ENCODE assay signal across 8 mouse cellular contexts in genomic region chr9:53609968-53610781, GRCm38 (mm10). TPM values are rescaled to one million over a fixed set of nuclear protein-coding genes. Genes with fewer than 3 reads are reported as not detected.
A peak's percentile ranks its signal among the peaks of the same experiment; 100 is the strongest.
DNase-seq lines count a peak whose midpoint lies in the region; ATAC-seq and TF ChIP-seq lines count a peak whose summit lies in the region.

Gene Acat1 (minus strand): TSS chr9:53610382.

- peak within 1 kb of the TSS; percentile 60 for H3K4me3 ChIP-seq in hindbrain, embryonic 13.5 days

- no peaks in the 10 kb centered on the region for H3K27me3 ChIP-seq in Patski
- H3K27me3 ChIP-seq in hindbrain, embryonic 13.5 days = no peaks in the 10 kb centered on the region

- peak within 1 kb of the TSS; percentile 78 for H3K27ac ChIP-seq in hindbrain, embryonic 13.5 days

- WGBS in hindbrain, embryonic 13.5 days = 5% methylated on average over 52 of the region's 52 CpGs

- peak within 1 kb of the TSS; percentile 72 for H3K4me2 ChIP-seq in hindbrain, embryonic 13.5 days

- peak; percentile 98 for ATAC-seq in Patski
- peak; percentile 99 for ATAC-seq in hindbrain, embryonic 13.5 days (ENCODE audit: low FRiP score)

- H3K4me1 ChIP-seq in hindbrain, embryonic 13.5 days (replicated peaks) = peaks cover 19% of the 10 kb centered on the region

- in situ Hi-C loops in Patski (cut with MboI; ENCODE audit: low pct_unique_long_range_greater_than_20kb) = no loop called here

- peaks cover 12% of the 10 kb centered on the region for H3K36me3 ChIP-seq in hindbrain, embryonic 13.5 days

- CTCF ChIA-PET in Patski (lab: Charles Lee) = interaction anchor here (1.4 to 1.5 kb wide), 2 partner anchors 16 to 20 kb away, joined by 3 to 5 read pairs; no protein-coding TSS in a partner anchor

- POLR2A ChIA-PET in Patski (lab: Charles Lee) = interaction anchor here (0.6 to 1.4 kb wide), 4 partner anchors 11 to 482 kb away, joined by 3 to 5 read pairs (median 5); no protein-coding TSS in a partner anchor

- peak; percentile 47 for DNase-seq in Patski (ENCODE audit: low read depth, low spot score)
- peak; percentile 99 for DNase-seq in cerebellum, postnatal 14 days
- DNase-seq in frontal cortex, postnatal 14 days (ENCODE audit: low spot score in 2 of 2) = peak; percentile 87
- peak; percentile 95 to 96 for DNase-seq in layer of hippocampus, postnatal 25 days (ENCODE audit: extremely low spot score in 1 of 2, low spot score in 1 of 2)
- peak; percentile 95 for DNase-seq in lung, postnatal 25 days (ENCODE audit: low spot score)
- DNase-seq in retina, embryonic 14.5 days (ENCODE audit: low spot score) = peak; percentile 89
- peak; percentile 92 for DNase-seq in thymus, postnatal 4 days

- no peaks in the 10 kb centered on the region for H3K9me3 ChIP-seq in hindbrain, embryonic 13.5 days

- no peak for TF ChIP-seq CTCF in Patski (IDR thresholded peaks at IDR 0.05)

- H3K9ac ChIP-seq in hindbrain, embryonic 13.5 days = peak within 1 kb of the TSS; percentile 84

RNA-seq across cellular contexts. Expression of gene Acat1, which starts in this region (rescaled TPM):
- 86.2 TPM for polyA plus RNA-seq in Patski (2021)
- polyA plus RNA-seq in hindbrain, embryonic 13.5 days (2015; fragmentation: Nextera tagmentation; extraction: Ambion mirVana) = 131 and 132 TPM in 2 replicates
- 10 to 100 TPM; 65.5 to 68.0 TPM for total RNA-seq in layer of hippocampus, postnatal 25 days (2021)

Comparison
In these comparisons a context has a peak if more than half of its experiments do, and no peak if none do; other contexts are left out.
1. Peak in every context shown above with its lines: DNase-seq, ATAC-seq, H3K4me3 ChIP-seq and H3K27ac ChIP-seq.
2. DNase-seq: peak in every context shown above with its lines; median percentile 99 in cerebellum, postnatal 14 days; 96 in layer of hippocampus, postnatal 25 days; 95 in lung, postnatal 25 days; 92 in thymus, postnatal 4 days; 89 in retina, embryonic 14.5 days; 87 in frontal cortex, postnatal 14 days; 47 in Patski.